In genomic region chr11:99172002-99172401, GRCm38 (mm10) we compare ENCODE assay signal across 25 mouse cellular contexts. TPM values are rescaled to one million over a fixed set of nuclear protein-coding genes. Genes with fewer than 3 reads are reported as not detected.
A peak's percentile ranks its signal among the peaks of the same experiment; 100 is the strongest.
DNase-seq lines count a peak whose midpoint lies in the region; ATAC-seq and TF ChIP-seq lines count a peak whose summit lies in the region.
"Had no signal": no experiment of that assay in that cellular context is flagged by ENCODE, and none has a peak within 500 bp of the region (broad histone marks: within the 10 kb centered on the region; RNA-seq: fewer than 3 reads in every experiment).

No protein-coding gene starts in this region.

- no peak for TF ChIP-seq POLR2A in CH12.LX (IDR thresholded peaks at IDR 0.05; ENCODE audit: low read depth, low read length)

- in situ Hi-C loops in CH12.LX (cut with MboI; ENCODE audit: low pct_ligation_motif_present, low pct_unique_long_range_greater_than_20kb, low sequenced_read_pairs) = loop anchor here (5.0 kb wide), 1 partner anchor 75 kb away; no protein-coding TSS in a partner anchor

- no peak overlapping the region for H3K9ac ChIP-seq in liver, postnatal 0 days (replicated peaks)
- peak overlapping the region; percentile 77 for H3K9ac ChIP-seq in CH12.LX (ENCODE audit: insufficient read depth, low read depth)
- H3K9ac ChIP-seq in forebrain, embryonic 13.5 days = no peak overlapping the region
- no peak overlapping the region for H3K9ac ChIP-seq in forebrain, embryonic 11.5 days (ENCODE audit: low read length)
- H3K9ac ChIP-seq: embryonic facial prominence, embryonic 12.5 days; hindbrain, embryonic 13.5 days; intestine, embryonic 15.5 days; kidney, embryonic 15.5 days; lung, embryonic 15.5 days; neural tube, embryonic 13.5 days had no signal

- 0 out of 2 replicates have a peak, but pooled peaks have one; percentile 6 for TF ChIP-seq CTCF in liver, postnatal 0 days (IDR thresholded peaks at IDR 0.05; ENCODE audit: low read depth)
- peak; percentile 50 to 58 for TF ChIP-seq CTCF in CH12.LX (conservative IDR thresholded peaks at IDR 0.05 in 1 of 2, IDR thresholded peaks at IDR 0.05 in 1 of 2; ENCODE audit: low read depth in 2 of 2, low read length in 2 of 2)

- peak; percentile 52 for DNase-seq in CD4-positive, CD25-positive, alpha-beta regulatory T cell, adult 2 months (ENCODE audit: low read depth, low spot score)
- DNase-seq in liver, postnatal 0 days = no peak
- DNase-seq in liver (no peak), CH12.LX (ENCODE audit: extremely low read depth) (peak; percentile 48)
- DNase-seq in induced T-regulatory cell, adult 2 months (ENCODE audit: low read depth) = peak; percentile 60
- no peak for DNase-seq in forebrain, embryonic 11.5 days (ENCODE audit: low spot score)
- DNase-seq: adrenal gland, postnatal 25 days; cerebellum, adult 11 months; cerebellum, postnatal 10 days; heart, postnatal 10 days; right cerebral cortex, adult 18-20 months; thymus, adult 18-20 months had no signal

- no peak for ATAC-seq in CD4-positive, CD25-positive, alpha-beta regulatory T cell, adult 4 months
- ATAC-seq in liver, postnatal 0 days = no peak
- no peak for ATAC-seq in forebrain, embryonic 13.5 days
- no peak for ATAC-seq in forebrain, embryonic 11.5 days (replicated peaks; ENCODE audit: low FRiP score)
- ATAC-seq: forebrain, embryonic 16.5 days; intestine, embryonic 15.5 days had no signal

- H3K4me2 ChIP-seq in liver, postnatal 0 days (ENCODE audit: low read depth, low read length) = no peak overlapping the region
- H3K4me2 ChIP-seq in CH12.LX (ENCODE audit: insufficient read depth, low read depth, poor library complexity, severe bottlenecking) = peak overlapping the region; percentile 70
- no peak overlapping the region for H3K4me2 ChIP-seq in forebrain, embryonic 13.5 days
- H3K4me2 ChIP-seq in forebrain, embryonic 11.5 days (ENCODE audit: low read depth, low read length, severe bottlenecking) = no peak overlapping the region
- H3K4me2 ChIP-seq: embryonic facial prominence, embryonic 12.5 days; hindbrain, embryonic 13.5 days; intestine, embryonic 15.5 days; kidney, embryonic 15.5 days; lung, embryonic 15.5 days; midbrain, embryonic 11.5 days; neural tube, embryonic 13.5 days had no signal

- WGBS in liver, postnatal 0 days (ENCODE audit: insufficient replicate concordance) = 83% methylated on average over 4 of the region's 4 CpGs
- 86% methylated on average over 4 of the region's 4 CpGs for WGBS in forebrain, embryonic 13.5 days
- WGBS in forebrain, embryonic 11.5 days = 77% methylated on average over 4 of the region's 4 CpGs

- TF ChIP-seq EP300 in liver, postnatal 0 days (IDR thresholded peaks at IDR 0.05; ENCODE audit: low read depth) = no peak
- no peak for TF ChIP-seq EP300 in CH12.LX (IDR thresholded peaks at IDR 0.05; ENCODE audit: low read length)

- H3K4me1 ChIP-seq in liver, postnatal 0 days (ENCODE audit: insufficient read depth) = peaks cover 3% of the 10 kb centered on the region; the same call in 1 of the 2 replicates
- H3K4me1 ChIP-seq in CH12.LX (ENCODE audit: control insufficient read depth in 1 of 2, insufficient read depth in 2 of 2) = peaks cover 21 to 62% of the 10 kb centered on the region in 2 experiments
- no peaks in the 10 kb centered on the region for H3K4me1 ChIP-seq in forebrain, embryonic 13.5 days
- H3K4me1 ChIP-seq in forebrain, embryonic 11.5 days (replicated peaks; ENCODE audit: control insufficient read depth, insufficient read depth, low read length) = no peaks in the 10 kb centered on the region
- H3K4me1 ChIP-seq: embryonic facial prominence, embryonic 12.5 days; hindbrain, embryonic 13.5 days; intestine, embryonic 15.5 days; kidney, embryonic 15.5 days; lung, embryonic 15.5 days; neural tube, embryonic 13.5 days had no signal

- no peak overlapping the region for H3K27ac ChIP-seq in liver, postnatal 0 days (ENCODE audit: low read depth)
- H3K27ac ChIP-seq in CH12.LX (ENCODE audit: insufficient read depth, low read depth) = peak overlapping the region; percentile 100; the same call in 1 of the 2 replicates
- no peak overlapping the region for H3K27ac ChIP-seq in forebrain, embryonic 13.5 days
- no peak overlapping the region for H3K27ac ChIP-seq in forebrain, embryonic 11.5 days (ENCODE audit: low read depth, low read length)
- H3K27ac ChIP-seq: embryonic facial prominence, embryonic 12.5 days; heart, embryonic 10.5 days; hindbrain, embryonic 13.5 days; intestine, embryonic 15.5 days; kidney, embryonic 15.5 days; lung, embryonic 15.5 days; macrophage; neural tube, embryonic 13.5 days had no signal

- H3K36me3 ChIP-seq in liver, postnatal 0 days (replicated peaks; ENCODE audit: insufficient read depth, low read length) = no peaks in the 10 kb centered on the region
- H3K36me3 ChIP-seq in CH12.LX (replicated peaks in 1 of 2; ENCODE audit: control insufficient read depth in 1 of 2, insufficient read depth in 1 of 2, low read length in 1 of 2) = peaks cover 16 to 21% of the 10 kb centered on the region in 2 experiments
- H3K36me3 ChIP-seq in forebrain, embryonic 13.5 days (ENCODE audit: poor library complexity, severe bottlenecking) = no peaks in the 10 kb centered on the region
- no peaks in the 10 kb centered on the region for H3K36me3 ChIP-seq in forebrain, embryonic 11.5 days (ENCODE audit: control insufficient read depth, insufficient read depth, low read length)
- H3K36me3 ChIP-seq: embryonic facial prominence, embryonic 12.5 days; heart, embryonic 10.5 days; hindbrain, embryonic 13.5 days; intestine, embryonic 15.5 days; kidney, embryonic 15.5 days; lung, embryonic 15.5 days; neural tube, embryonic 13.5 days had no signal

- H3K27me3 ChIP-seq in liver, postnatal 0 days (ENCODE audit: insufficient read depth, low read length) = no peaks in the 10 kb centered on the region
- no peaks in the 10 kb centered on the region for H3K27me3 ChIP-seq in CH12.LX (replicated peaks)
- H3K27me3 ChIP-seq in forebrain, embryonic 13.5 days = no peaks in the 10 kb centered on the region
- H3K27me3 ChIP-seq in forebrain, embryonic 11.5 days (ENCODE audit: control insufficient read depth, insufficient read depth, low read length) = no peaks in the 10 kb centered on the region
- H3K27me3 ChIP-seq: embryonic facial prominence, embryonic 12.5 days; hindbrain, embryonic 13.5 days; intestine, embryonic 15.5 days; kidney, embryonic 15.5 days; lung, embryonic 15.5 days; neural tube, embryonic 13.5 days had no signal

- H3K79me2 ChIP-seq in CH12.LX (replicated peaks; ENCODE audit: control insufficient read depth, extremely low read depth, insufficient read depth, poor library complexity, severe bottlenecking) = no peaks in the 10 kb centered on the region

- no peak overlapping the region for H3K4me3 ChIP-seq in liver, postnatal 0 days (ENCODE audit: low read depth, low read length)
- peak overlapping the region in 1 of 3 experiments; percentile 35 for H3K4me3 ChIP-seq in CH12.LX (replicated peaks in 1 of 3; ENCODE audit: low read depth in 2 of 3, low read length in 2 of 3, poor library complexity in 1 of 3)
- H3K4me3 ChIP-seq in forebrain, embryonic 13.5 days = no peak overlapping the region
- no peak overlapping the region for H3K4me3 ChIP-seq in forebrain, embryonic 11.5 days (ENCODE audit: low read depth, low read length)
- H3K4me3 ChIP-seq: embryonic facial prominence, embryonic 12.5 days; heart, embryonic 10.5 days; hindbrain, embryonic 13.5 days; intestine, embryonic 15.5 days; kidney, embryonic 15.5 days; lung, embryonic 15.5 days; neural tube, embryonic 13.5 days had no signal

- no peaks in the 10 kb centered on the region for H3K9me3 ChIP-seq in liver, postnatal 0 days (ENCODE audit: low read length)
- H3K9me3 ChIP-seq in CH12.LX (replicated peaks; ENCODE audit: low read length) = peaks cover 18% of the 10 kb centered on the region
- no peaks in the 10 kb centered on the region for H3K9me3 ChIP-seq in forebrain, embryonic 13.5 days (replicated peaks)
- no peaks in the 10 kb centered on the region for H3K9me3 ChIP-seq in forebrain, embryonic 11.5 days (ENCODE audit: control insufficient read depth, low read length)
- H3K9me3 ChIP-seq: embryonic facial prominence, embryonic 12.5 days; heart, embryonic 10.5 days; hindbrain, embryonic 13.5 days; intestine, embryonic 15.5 days; kidney, embryonic 15.5 days; lung, embryonic 15.5 days; neural tube, embryonic 13.5 days had no signal

- peak; percentile 54 for TF ChIP-seq RAD21 in CH12.LX (IDR thresholded peaks at IDR 0.05; ENCODE audit: low read depth, low read length)

- dilution Hi-C loops in CH12.LX (cut with MboI; ENCODE audit: extremely low pct_ligation_motif_present, extremely low pct_unique_long_range_greater_than_20kb, low sequenced_read_pairs) = no loop called here

TF ChIP-seq in CH12.LX, 34 proteins besides CTCF, POLR2A, EP300 and RAD21 (continues in another document):
- TF ChIP-seq NELFE (IDR thresholded peaks at IDR 0.05; ENCODE audit: low read depth, low read length) (no peak), BHLHE40 (IDR thresholded peaks at IDR 0.05; ENCODE audit: low read depth, low read length) (no peak), TCF12 (IDR thresholded peaks at IDR 0.05; ENCODE audit: low read depth, low read length) (no peak), SMC3 (IDR thresholded peaks at IDR 0.05; ENCODE audit: low read depth, low read length) (peak; percentile 47), MAX (IDR thresholded peaks at IDR 0.05; ENCODE audit: low read length) (0 out of 2 replicates have a peak, but pooled peaks have one; percentile 11), MYC (IDR thresholded peaks at IDR 0.05; ENCODE audit: low read depth, low read length) (peak; percentile 74), USF1 (IDR thresholded peaks at IDR 0.05; ENCODE audit: low read depth, low read length) (no peak), CHD2 (IDR thresholded peaks at IDR 0.05; ENCODE audit: low read length) (no peak)

RNA-seq across cellular contexts. Expression of gene Ccr7, which starts 17.1 kb away (rescaled TPM):
- polyA plus RNA-seq in CD4-positive, CD25-positive, alpha-beta regulatory T cell, adult 4 months (2017; shearing (Covaris generic)) = 100 to 1,000 TPM; 277 to 361 TPM
- polyA plus RNA-seq in liver, postnatal 0 days (2015; fragmentation: Nextera tagmentation; extraction: Ambion mirVana) = 1.5 and 1.6 TPM in 2 replicates
- total RNA-seq in CH12.LX (2012; rRNA removed) (170 and 241 TPM in 2 replicates), CH12.LX (2014; rRNA removed) (178 and 203 TPM in 2 replicates)
- polyA plus RNA-seq in CH12.LX (2012; ENCODE audit: insufficient read length, low read depth) = 306 and 316 TPM in 2 replicates
- polyA plus RNA-seq in forebrain, embryonic 13.5 days (2015; fragmentation: Nextera tagmentation; extraction: Ambion mirVana) = 0.14 TPM in 1 of 2 replicates, not detected in the other
- 0.31 TPM in 1 of 2 replicates, not detected in the other for polyA plus RNA-seq in forebrain, embryonic 11.5 days (2014; fragmentation: Nextera tagmentation; extraction: Ambion mirVana)
- total RNA-seq: left cerebral cortex, postnatal 36 days had no signal
- polyA plus RNA-seq: forebrain, embryonic 16.5 days; hindbrain, embryonic 13.5 days; midbrain, embryonic 11.5 days; neural tube, embryonic 13.5 days had no signal

RNA-seq across cellular contexts. Expression of gene Smarce1, which starts 58.8 kb away (rescaled TPM):
- polyA plus RNA-seq in CD4-positive, CD25-positive, alpha-beta regulatory T cell, adult 4 months (2017; shearing (Covaris generic)) = 100 to 1,000 TPM; 179 to 201 TPM
- 57.4 and 61.0 TPM in 2 replicates for polyA plus RNA-seq in liver, postnatal 0 days (2015; fragmentation: Nextera tagmentation; extraction: Ambion mirVana)
- total RNA-seq in CH12.LX (2012; rRNA removed) (246 and 257 TPM in 2 replicates), CH12.LX (2014; rRNA removed) (149 and 184 TPM in 2 replicates)
- polyA plus RNA-seq in CH12.LX (2012; ENCODE audit: insufficient read length, low read depth) = 464 and 617 TPM in 2 replicates
- polyA plus RNA-seq in forebrain, embryonic 13.5 days (2015; fragmentation: Nextera tagmentation; extraction: Ambion mirVana) = 375 and 388 TPM in 2 replicates
- polyA plus RNA-seq in forebrain, embryonic 11.5 days (2014; fragmentation: Nextera tagmentation; extraction: Ambion mirVana) = 203 and 209 TPM in 2 replicates

Comparison
In these comparisons a context has a peak if more than half of its experiments do, and no peak if none do; other contexts are left out.
1. DNase-seq: peak in CD4-positive, CD25-positive, alpha-beta regulatory T cell, adult 2 months (single experiment), CH12.LX (single experiment) and induced T-regulatory cell, adult 2 months (single experiment); none in liver, postnatal 0 days (single experiment), liver (single experiment) and forebrain, embryonic 11.5 days (single experiment).
2. RNA of gene Ccr7, which starts 17.1 kb away (polyA plus RNA-seq): 277 to 361 TPM in CD4-positive, CD25-positive, alpha-beta regulatory T cell, adult 4 months and 306 to 316 TPM in CH12.LX; 1.5 to 1.6 TPM in liver, postnatal 0 days, 0.31 TPM in forebrain, embryonic 11.5 days and 0.14 TPM in forebrain, embryonic 13.5 days; every median in the first group is over 100 times any median in the second.